Mouse (Mus musculus): ENCODE measurements around the gene Heatr4.
A peak's percentile ranks its signal among the peaks of the same experiment; 100 is the strongest.
"Not testable (repeated sequence)": the region's sequence is repeated elsewhere in the genome, so short reads cannot be mapped to it uniquely, and the experiment has no call there.

Gene Heatr4

DNA sequence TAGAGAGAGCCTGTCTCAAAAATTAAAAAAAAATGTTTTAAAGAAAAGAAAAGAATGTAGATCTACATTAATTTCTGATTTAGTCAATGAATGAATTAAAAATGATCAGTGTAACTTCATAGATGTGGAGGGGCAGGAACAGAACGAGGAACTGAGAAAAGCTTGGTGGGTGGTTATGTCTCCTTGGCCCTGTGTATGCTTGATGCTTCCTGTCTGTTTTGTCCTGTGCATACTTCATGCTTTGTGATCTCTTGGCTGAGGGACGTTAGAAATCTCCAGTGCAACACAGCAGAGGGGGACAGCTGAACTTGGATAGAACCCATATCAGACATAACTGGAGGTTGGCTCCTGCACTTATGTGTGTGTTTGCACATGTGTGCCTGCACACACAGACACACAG is 12.6 kb upstream of the Heatr4 start:
- no peak for DNase-seq

DNA sequence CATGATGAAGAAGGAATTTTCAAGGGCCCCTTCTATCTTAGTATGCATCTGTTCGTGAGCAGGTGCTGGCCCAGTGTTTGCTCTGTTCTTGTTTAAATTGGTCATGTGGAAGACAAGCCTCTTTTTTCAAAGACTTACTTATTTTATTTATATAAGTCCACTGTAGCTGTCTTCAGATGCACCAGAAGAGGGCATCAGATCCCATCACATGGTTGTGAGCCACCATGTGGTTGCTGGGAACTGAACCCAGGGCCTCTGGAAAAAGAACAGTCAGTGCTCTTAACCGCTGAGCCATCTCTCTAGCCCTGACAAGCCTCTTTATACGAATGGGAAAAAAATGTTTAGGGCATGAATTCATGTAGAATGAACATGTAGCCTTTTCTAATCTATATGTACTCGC is 4.7 kb upstream of the Heatr4 start:
- no peak for DNase-seq

DNA sequence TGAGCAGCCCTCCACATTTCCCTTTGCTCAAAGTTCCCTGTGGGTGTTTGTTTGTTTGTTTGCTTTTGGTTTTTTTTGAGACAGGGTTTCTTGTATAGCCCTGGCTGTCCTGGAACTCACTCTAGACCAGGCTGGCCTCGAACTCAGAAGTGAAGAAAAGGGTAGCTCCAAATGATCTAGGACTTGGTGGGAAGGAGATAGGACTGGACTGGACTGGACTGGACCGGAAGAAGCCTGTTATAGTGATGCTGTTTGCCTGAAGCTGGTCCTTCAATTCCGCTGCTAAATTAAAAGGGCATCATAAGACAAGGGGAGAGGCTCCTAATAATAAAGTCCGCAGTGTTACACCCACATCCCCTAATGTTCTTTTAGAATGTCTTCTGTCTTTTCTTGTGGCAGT is 3.8 kb upstream of the Heatr4 start:
- no peak for DNase-seq

DNA sequence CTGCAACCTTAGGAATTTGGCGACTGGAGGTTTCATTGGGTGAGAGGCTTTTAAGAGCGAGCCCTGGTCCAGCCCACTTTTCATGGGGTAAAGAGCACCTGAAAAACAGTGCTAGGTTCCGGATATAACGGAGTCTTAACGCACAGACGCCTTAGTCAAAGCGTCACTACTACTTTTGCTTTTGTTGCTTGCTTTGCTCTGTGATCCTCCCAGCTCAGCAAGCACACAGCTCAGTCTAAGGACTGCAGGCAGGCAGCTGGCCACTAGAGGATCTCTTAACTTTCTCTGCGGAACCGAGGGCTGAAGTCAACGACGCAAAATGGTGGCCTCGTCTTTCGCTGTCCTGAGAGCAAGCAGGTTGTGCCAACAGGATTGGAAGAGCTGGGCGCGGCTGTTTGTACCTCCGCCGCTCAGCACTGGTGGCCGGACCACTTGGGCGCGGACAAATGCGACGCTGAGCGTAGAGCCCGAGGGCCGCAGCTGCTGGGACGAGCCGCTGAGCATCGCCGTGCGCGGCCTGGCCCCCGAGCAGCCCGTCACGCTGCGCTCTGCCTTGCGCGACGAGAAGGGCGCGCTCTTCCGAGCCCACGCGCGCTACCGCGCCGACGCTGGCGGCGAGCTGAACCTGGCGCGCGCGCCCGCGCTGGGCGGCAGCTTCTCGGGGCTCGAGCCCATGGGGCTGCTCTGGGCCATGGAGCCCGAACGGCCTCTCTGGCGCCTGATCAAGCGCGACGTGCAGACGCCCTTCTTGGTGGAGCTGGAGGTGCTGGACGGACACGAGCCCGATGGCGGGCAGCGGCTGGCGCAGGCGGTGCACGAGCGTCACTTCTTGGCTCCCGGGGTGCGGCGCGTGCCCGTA is 3.2 kb upstream of the Heatr4 start, which contains the start of gene Acot2:
TSS of gene Acot2 (plus strand) at position 279 of the 859 bp plus-strand sequence.
- DNase-seq: peak; percentile 82 to 84

DNA sequence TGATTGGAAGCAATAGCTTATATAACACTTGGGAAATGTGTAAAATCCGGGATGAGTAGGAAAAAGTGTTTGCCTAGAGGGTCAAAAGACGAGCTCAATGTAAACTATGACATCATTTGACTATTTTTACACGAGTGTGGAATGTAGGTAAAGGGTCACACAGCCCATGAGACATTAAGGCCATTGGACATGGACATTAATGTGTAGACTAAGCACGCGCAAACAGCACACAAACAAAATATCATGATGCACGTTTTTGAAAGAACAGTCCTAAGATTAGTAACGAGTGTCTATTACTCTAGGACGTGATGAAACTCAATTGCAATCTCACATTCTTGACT is 2.6 kb upstream of the Heatr4 start:
- DNase-seq: peak in 1 of 2 experiments; percentile 14

DNA sequence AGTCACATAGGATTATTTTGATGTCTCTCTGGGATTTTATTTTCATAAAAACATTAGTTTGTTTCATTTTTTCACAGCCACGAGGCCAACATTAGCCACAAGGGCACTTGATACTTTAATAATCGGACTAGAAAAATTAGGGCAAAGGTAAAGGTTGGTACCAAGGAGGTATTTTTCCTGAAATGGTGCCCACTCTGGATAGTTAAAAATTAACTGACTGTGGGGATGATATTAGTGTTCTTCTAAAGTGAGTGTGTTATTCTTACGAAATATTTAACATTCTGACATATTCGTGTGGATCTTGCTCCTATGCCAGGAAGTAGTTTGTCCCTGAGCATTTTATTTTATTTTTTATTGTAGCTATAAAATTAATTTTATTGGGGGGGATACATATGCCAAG is 3.0 kb downstream of the Heatr4 start:
- peak in 1 of 2 experiments; percentile 73 for DNase-seq

DNA sequence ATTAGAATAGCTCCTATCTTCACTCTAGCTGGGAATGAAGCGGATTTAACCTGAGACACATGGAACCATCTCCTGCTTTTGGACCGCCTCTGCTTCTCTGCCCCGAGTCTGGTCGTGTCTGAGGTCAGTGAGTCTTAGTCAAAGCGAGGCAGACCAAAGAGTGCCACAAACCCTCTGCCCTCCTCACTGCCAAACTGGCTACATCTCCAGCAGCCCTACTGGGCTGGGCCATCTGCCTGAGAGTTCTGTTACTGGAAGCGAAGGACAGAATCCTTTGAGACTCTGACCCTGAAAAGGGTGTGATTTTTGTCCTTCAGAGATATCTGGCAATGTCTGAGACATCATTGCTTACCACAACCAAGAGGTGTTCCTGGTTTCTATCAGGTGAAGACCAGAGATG is 5.8 kb downstream of the Heatr4 start:
- DNase-seq: no peak

DNA sequence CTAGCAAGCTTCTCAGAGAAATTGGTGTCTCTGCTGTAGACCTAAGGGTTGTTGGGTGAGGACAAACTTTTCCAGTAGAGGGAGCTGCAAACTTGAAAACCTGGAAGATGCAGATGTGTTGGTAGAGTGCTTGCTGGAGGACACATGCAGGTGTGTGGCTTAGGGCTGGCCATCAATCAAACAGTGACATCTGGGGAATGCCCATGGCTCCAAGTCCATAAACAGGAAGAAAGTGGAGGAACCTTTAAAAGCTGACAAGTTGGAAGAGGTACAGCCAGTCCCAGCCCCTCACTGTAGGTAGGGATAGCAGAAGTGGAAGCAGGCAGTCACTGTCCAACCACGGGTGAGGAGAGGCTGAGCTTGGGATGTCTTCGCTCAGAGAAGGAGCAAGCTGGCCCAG is 12.5 kb downstream of the Heatr4 start:
- DNase-seq: peak; percentile 73 to 82

DNA sequence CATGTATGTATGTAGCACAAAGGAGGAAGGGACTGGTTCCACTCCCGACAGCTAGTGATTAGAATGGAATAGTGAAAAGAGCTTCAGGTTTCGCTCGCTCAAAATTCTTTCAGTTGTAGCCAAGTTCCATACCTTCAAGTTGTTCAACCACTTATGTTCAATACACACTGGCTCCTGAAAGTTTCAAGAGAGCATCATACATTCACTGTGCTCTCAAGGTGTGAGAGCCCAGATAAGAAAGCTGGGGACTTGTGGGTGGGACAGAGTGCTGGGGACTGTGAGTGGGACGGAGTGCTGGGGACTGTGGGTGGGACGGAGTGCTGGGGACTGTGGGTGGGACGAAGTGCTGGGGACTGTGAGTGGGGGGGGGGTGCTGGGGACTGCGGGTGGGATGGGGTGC is 19.4 kb downstream of the Heatr4 start:
- no peak for DNase-seq

DNA sequence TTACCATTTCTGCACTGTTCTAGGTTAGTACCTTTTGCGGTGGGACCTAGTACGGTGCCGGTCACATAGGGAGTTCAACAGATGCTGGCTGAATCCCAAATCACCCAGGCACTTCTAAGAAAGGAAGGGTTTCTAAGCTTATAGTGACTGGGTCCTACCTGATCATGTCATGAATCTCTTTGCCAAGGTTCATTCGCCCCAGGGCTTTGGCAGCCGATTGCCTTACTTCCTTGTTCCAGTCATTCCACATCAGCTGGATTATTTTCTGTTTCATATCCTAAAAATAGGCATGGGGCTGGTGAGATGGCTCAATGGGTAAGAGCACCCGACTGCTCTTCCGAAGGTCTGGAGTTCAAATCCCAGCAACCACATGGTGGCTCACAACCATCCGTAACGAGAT is 26.4 kb downstream of the Heatr4 start:
- peak in 1 of 2 experiments; percentile 43 for DNase-seq

DNA sequence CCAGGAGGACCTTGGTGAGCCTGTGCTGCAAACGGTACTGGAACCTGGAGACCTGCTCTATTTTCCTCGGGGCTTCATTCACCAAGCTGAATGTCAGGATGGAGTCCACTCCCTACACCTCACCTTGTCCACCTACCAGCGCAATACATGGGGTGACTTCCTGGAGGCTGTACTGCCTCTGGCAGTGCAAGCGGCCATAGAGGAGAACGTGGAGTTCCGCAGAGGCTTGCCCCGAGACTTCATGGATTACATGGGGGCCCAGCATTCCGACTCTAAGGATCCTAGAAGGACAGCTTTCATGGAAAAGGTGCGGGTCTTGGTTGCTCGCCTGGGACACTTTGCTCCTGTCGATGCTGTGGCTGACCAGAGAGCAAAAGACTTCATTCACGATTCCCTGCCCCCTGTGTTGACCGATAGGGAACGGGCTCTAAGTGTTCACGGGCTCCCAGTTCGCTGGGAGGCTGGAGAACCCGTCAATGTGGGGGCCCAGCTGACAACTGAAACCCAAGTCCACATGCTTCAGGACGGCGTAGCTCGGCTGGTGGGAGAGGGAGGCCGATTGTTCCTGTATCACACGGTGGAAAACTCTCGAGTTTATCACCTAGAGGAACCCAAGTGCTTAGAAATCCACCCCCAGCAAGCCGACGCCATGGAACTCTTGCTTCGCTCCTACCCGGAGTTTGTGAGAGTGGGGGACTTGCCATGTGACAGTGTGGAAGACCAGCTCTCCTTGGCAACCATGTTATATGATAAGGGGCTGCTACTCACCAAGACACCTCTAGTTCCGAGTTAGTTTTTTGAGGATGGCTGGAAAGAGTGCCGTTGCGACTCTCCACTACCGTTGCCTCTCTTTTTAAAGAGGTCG is 32.7 kb downstream of the Heatr4 start:
- DNase-seq: no peak

DNA sequence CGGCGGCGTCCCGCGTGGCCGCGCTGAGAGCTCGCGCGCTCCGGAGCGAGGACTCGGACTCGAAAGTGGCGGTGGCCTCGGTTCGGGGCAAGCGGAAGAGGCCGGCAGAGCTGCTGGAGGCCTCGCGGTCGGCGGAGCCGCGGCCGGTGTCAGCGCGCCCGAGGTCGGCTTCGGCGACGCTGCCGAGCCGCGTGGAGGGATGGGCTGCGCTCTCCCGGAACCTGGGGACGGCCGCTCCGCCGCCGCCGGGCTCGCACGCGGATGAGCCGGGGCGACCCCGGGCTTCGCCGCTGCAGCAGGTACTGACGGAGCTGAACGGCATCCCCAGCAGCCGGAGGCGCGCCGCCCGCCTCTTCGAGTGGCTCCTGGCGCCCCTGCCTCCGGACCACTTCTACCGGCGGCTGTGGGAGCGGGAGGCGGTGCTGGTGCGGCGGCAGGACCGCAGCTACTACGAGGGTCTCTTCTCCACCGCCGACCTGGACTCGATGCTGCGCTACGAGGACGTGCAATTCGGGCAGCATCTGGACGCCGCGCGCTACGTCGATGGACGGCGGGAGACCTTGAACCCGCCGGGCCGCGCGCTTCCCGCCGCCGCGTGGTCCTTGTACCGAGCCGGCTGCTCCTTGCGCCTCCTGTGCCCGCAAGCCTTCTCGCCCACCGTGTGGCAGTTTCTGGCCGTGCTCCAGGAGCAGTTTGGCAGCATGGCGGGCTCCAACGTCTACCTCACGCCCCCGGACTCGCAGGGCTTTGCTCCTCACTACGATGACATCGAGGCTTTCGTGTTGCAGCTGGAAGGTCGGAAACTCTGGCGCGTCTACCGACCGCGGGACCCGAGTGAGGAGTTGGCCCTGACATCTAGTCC is 33.6 kb downstream of the Heatr4 start:
- peak; percentile 29 to 67 for DNase-seq

DNA sequence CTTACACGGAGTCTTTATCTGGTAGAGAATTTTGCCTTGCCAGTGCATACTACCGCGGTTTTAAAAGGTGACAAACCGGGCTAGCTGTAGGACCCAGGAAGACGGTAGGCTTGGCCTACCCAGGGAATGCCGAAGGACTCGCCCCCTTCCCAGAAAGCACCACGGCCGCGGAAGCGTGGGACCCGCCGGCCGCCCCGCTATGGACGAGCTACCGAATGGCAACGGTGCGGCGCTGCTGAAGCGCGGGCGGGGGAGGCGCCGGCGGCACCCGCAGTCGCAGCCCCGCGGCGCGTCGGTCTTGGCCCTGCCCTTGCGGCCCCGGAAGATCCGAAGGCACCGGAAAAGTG is 34.2 kb downstream of the Heatr4 start, which contains the start of gene Riox1:
TSS of gene Riox1 (plus strand) at position 116 of the 347 bp plus-strand sequence.
- DNase-seq: peak; percentile 90 to 91

DNA sequence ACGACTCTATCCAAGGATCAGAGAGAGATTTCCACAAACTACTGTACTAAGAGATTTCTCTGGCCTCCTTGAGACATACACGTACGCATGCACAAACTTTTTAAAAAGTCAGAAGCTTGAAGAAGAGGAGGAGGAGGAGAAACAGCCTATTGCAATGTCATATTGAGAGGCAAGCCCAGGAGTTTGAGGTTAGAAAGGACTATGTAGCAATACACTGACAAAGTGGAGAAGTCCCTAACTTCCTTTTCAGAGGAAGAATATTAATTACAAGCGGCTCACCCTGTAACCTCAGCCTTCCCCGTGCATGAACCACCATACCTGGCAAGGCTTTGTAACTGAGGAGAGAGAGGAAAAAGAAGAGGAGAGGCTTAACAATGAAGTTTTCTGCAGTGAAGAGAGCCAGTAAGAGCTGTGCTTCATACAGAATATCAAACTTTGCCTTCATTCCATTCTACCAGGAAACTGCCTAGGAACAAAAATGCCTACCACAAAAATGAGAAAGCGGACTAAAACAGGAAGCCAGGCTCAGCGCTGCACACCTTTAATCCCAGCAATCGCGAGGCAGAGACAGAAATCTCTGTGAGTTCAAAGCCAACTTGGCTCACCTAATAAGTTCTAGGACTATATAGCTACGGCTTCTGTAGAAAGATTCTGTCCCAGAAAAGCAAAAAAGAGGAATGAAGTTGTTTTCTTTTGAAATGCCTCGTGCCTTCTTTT is 34.7 kb downstream of the Heatr4 start:
- DNase-seq: no peak

DNA sequence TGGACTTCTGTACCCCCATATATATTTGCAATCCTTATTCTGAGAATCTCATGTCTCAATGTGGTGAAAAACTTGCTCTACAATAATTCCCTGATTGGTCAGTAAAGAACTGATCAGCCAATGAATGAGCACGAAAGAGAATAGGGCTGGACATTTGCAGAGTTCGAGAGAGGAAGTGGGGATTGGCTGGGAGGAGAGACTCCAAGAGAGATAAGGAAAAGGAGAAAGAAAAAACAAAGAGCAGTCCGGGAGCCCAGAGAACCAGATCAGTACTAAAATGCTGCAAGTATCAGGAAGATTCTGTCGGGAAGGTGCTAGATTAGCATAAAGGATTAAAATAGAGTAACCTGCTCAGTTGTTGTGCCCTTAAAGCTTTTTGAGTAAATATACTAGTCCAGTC is 35.6 kb downstream of the Heatr4 start:
- DNase-seq: no peak

DNA sequence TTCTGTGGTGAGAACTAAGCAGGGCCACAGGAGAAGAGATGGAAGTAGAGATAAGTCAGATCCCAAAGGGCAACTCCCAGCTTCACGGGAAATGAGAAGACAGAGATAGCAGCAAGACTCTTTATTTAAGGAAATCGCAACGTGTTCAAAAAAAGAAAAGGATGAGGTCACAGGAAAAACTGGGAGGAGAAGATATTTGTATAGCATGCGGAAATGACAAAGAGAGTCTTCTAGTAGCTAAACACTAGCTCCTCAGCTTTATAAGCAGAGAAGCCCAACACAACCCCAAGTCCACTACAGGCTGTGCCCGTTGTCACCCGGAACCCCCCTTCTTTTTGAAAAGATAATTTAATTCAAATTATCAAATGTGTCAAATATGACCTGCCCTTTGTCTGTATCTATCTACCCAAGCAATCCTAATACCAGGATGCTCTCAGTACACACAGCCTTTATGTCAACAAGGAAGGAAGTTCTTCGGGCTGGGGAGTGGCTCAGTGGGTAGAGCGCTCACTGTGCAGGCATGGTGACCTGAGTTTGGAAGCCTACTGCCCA is 37.3 kb downstream of the Heatr4 start:
- DNase-seq: peak; percentile 35 to 60

DNA sequence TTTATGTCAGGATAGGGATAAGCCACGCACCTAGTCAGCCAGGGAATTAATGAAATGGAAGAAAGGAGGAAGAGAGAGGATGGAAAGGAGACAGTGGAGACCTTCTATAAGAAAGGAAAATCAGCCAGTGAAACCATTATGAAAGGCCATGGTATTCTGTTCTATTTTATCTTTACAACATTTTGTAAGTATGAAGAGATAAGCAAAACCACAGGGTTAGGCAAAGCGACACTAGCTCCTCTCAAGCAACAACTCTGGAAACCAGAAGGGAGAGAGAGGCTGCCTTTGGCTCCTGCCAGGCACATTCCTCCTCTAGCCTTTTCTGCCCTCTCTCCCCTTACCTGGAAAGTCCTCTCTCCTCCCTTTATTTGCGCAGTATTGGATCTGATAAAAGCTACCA is 42.7 kb downstream of the Heatr4 start:
- no peak for DNase-seq

DNA sequence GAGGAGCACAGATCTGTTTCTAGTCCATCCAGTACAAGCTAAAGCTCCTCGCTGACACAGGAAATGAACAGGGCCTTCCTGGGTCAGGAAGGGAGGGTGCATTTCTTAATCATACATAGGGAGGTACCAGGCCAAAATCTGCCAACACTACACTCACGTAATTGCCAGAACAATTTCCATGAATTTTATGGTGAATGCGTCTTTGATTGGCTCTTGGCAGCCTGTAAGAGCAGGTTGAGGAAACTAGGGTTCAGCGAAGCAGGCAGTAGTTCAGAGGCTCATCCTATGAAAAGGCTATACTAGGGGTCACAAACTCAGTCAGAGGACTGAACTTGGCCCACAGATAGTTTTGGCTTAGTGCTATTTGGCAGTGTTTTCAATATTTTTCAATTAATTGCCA is 44.6 kb downstream of the Heatr4 start:
- no peak for DNase-seq

DNA sequence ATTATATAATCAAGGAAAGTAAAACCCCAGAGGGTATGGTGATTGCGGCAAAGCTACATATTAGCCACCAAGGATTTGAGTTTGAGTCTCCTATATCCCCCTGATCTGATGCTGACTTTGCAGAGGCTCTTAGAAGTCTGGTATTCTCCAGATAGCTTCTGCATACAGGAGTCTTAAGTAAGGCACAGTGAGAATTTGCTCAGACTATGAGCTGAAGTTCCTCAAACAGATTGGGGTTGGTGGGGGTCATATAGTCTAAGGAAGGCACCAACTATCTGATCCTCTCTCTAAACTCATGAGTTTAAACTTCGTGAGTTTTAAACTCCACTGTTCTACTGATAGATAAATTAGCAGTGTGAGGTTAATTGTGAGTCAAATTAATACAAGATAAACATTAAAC is 45.3 kb downstream of the Heatr4 start:
- no peak for DNase-seq

DNA sequence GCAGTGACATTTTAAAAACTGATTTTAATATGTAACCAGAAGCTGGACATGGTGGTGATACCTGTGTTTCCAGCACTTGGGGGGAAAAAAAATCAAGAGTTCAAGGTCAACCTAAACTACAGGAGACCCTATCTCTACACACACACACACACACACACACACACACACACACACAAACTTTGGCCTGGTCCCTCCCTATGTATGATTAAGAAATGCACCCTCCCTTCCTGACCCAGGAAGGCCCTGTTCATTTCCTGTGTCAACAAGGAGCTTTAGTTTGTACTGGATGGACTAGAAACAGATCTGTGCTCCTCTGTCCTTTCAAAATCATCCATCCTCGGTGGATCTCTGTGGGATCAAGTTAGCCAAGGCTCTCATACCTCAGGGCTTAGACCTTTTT is 46.1 kb downstream of the Heatr4 start:
- DNase-seq: not testable (repeated sequence)

DNA sequence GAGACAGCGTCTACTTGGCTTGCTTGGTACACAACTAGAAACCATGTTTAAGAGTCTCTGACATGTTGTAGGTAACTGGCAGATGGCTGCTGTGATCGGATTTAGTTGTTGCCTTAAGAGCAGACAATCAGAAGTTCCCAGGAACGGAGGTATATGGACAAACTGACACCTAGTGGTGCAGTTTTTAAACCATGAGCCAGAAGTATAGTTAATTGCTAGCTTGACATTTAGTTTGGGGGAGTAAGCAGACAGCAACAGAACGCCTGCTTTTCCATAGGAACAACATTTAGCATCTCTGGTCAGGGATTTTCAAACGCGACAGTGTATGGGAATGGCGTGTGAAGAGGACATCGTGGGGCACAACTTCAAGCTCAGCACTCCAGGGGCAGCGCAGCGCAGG is 47.1 kb downstream of the Heatr4 start:
- no peak for DNase-seq

Measured in kidney, postnatal 36 days (tissue).